Mouse (Mus musculus) hindbrain, embryonic 13.5 days (tissue): ENCODE data around the gene Mthfd1l. TPM values are rescaled to one million over a fixed set of nuclear protein-coding genes. Genes with fewer than 3 reads are reported as not detected.

Experiments used
- ATAC-seq: fragments of 200-750 bp; cut with Nextera tagmentation; 2 replicates; pipeline ENCODE4 v1.8.0; 2017; ENCODE audit warnings: moderate TSS enrichment; ENCODE audit not compliant: low FRiP score
- H3K27ac ChIP-seq: fragments of 300-500 bp; sonication (generic); 2 replicates; pipeline ENCODE4 v1.5.1; 2015; ENCODE audit warnings: inconsistent platforms, mild to moderate bottlenecking, moderate library complexity
- H3K27me3 ChIP-seq: fragments of 300-500 bp; sonication (generic); 2 replicates; pipeline ENCODE4 v1.6.1; 2015; ENCODE audit warnings: mild to moderate bottlenecking, inconsistent platforms
- H3K36me3 ChIP-seq: fragments of 300-500 bp; sonication (generic); 2 replicates; pipeline ENCODE4 v1.6.1; 2015; ENCODE audit warnings: mild to moderate bottlenecking, inconsistent platforms
- H3K4me1 ChIP-seq: fragments of 300-500 bp; sonication (generic); replicated peaks from 2 replicates; pipeline ENCODE4 v1.6.1; 2015; ENCODE audit warnings: inconsistent platforms
- H3K4me2 ChIP-seq: fragments of 300-500 bp; sonication (generic); 2 replicates; pipeline ENCODE4 v1.6.1; 2015; ENCODE audit warnings: inconsistent platforms, mild to moderate bottlenecking, moderate library complexity
- H3K4me3 ChIP-seq: fragments of 300-500 bp; sonication (generic); 2 replicates; pipeline ENCODE4 v1.5.1; 2015; ENCODE audit warnings: mild to moderate bottlenecking, inconsistent platforms
- H3K9ac ChIP-seq: fragments of 300-500 bp; sonication (generic); 2 replicates; pipeline ENCODE4 v1.6.1; 2015; ENCODE audit warnings: mild to moderate bottlenecking, inconsistent platforms
- H3K9me3 ChIP-seq: fragments of 300-500 bp; sonication (generic); 2 replicates; pipeline ENCODE4 v1.6.1; 2016; ENCODE audit warnings: inconsistent platforms
- WGBS: fragments of 180-500 bp; shearing (Covaris S2); methylation state at CpG from one replicate; pipeline ENCODE4 v1.1.7; 2015; 5-methylcytosine and 5-hydroxymethylcytosine counted together
- polyA plus RNA-seq: library from polyadenylated mRNA; unstranded; fragments of >200 nt; fragmentation: Nextera tagmentation; extraction: Ambion mirVana; gene quantifications from 2 replicates; pipeline ENCODE4 v1.2.1, GENCODE M21; 2015

Mthfd1l gene
- polyA plus RNA-seq, 1 experiment from 2014 or later, result 5.3 TPM

DNA sequence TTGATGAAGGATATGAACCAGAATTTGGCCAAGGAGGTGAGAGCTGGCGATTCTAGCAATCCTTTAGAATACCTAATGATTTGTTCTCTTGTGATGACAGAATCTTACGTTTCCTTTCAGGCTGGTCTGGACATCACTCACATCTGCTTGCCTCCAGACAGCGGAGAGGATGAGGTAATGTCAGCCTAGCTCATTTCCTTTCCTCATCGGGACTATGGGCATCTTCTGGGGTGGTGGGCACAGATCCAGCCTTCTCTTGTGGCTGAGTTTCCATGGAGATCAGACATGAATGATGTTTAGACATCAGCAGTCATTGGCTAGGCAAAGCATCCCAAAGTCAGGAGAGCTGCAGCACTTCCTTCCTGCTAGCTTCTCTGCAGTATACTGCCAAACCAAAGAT is 7.3 kb downstream of the Mthfd1l start:
- Histone ChIP-seq H3K36me3 (peaks cover 13% of the 10 kb centered on the region), H3K4me1 (no peaks in the 10 kb centered on the region), H3K9ac (no peak overlapping the region), H3K27ac (no peak overlapping the region), H3K27me3 (no peaks in the 10 kb centered on the region), H3K4me3 (no peak overlapping the region), H3K4me2 (no peak overlapping the region), H3K9me3 (no peaks in the 10 kb centered on the region)
- ATAC-seq, result no peak
- WGBS, result 84% methylated on average over 4 of the region's 4 CpGs

DNA sequence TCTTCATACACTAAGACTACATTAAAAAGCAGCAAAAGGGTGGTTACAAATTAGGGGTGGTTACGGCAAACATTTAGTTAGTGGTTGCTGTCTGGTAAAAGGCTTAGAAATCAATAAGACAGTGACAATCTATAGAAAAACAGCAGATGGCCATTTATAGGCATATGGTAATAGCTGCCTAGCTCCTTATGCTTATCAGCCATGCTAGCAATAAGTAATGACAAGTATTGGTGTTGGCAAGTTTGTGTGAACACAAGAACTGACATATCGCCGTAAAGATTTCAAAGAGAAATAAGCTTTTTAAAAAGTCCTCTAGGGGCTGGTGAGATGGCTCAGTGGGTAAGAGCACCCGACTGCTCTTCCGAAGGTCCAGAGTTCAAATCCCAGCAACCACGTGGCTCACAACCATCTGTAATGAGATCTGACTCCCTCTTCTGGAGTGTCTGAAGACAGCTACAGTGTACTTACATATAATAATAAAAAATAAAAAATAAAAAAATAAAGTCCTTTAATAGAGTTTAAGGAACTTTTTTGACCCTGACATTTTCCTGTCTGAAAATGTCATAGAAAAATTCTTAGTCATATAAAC is 17.5 kb downstream of the Mthfd1l start:
- Histone ChIP-seq H3K27me3 (no peaks in the 10 kb centered on the region), H3K4me1 (no peaks in the 10 kb centered on the region), H3K4me2 (no peak overlapping the region), H3K27ac (no peak overlapping the region), H3K9me3 (no peaks in the 10 kb centered on the region), H3K9ac (no peak overlapping the region), H3K4me3 (no peak overlapping the region), H3K36me3 (peaks cover 5% of the 10 kb centered on the region; the same call in 1 of the 2 replicates)
- ATAC-seq, result no peak
- WGBS, result 96% methylated on average over 6 of the region's 6 CpGs

DNA sequence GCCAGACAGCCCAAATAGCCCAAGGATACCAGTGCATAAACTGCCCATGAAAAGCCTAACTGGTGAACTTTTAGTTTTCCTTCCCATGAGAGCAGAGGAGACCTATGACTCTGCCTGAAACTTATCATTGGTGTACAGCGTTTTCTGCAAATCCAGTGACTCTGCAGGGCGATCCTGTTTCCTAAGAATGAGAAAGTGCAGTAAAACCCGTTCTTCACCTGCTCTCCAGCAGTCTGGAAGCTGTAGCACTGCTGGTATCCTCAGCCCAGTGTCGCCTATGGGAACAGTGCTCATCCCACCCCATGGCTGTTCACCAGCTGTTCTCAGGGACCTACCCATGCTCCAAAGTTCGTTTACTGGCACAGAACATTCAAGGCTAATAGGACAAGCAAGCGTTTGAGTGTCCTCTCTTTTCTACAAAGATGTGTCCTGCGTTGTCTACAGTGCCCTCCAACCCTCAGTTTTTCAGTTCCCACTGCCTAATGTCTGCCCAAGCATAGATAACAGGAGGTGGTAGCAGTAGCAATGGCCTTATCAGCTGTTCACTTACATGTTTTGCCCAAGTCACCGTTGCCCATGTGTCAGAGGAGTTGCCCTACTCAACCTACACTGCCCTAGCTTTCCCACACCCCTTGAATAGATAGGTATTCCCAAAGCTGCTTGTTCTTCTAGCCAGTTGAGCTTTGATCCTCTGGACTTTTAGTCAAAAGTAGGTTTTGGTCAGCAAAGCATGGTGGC is 20.6 kb downstream of the Mthfd1l start:
- H3K9ac ChIP-seq, result no peak overlapping the region
- ATAC-seq, result no peak
- no peaks in the 10 kb centered on the region for H3K4me1 ChIP-seq
- H3K27me3 ChIP-seq, result no peaks in the 10 kb centered on the region
- H3K4me3 ChIP-seq, result no peak overlapping the region
- WGBS, result 89% methylated on average over 8 of the region's 8 CpGs
- H3K9me3 ChIP-seq, result no peaks in the 10 kb centered on the region
- peaks cover 5% of the 10 kb centered on the region; the same call in 1 of the 2 replicates for H3K36me3 ChIP-seq
- no peak overlapping the region for H3K4me2 ChIP-seq
- H3K27ac ChIP-seq, result no peak overlapping the region

DNA sequence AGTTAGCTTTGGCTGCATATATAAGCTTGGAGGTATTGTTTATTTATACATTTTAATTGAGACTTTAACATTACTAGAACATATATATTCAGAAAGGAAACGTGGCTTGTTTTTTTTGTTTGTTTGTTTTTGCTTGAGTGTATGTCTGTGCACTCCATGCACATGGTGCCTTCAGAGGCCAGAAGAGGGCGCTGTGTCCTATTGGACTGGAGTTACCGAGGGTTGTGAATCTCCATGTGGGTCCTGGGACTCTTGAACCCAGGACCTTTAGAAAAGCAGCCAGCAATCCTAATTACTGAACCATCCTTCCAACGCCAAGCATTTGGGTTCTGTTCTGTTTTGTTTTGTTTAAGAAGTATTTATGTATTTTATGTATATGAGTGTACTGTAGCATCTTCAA is 22.4 kb downstream of the Mthfd1l start:
- no peak overlapping the region for H3K4me2 ChIP-seq
- H3K27ac ChIP-seq, result no peak overlapping the region
- no peaks in the 10 kb centered on the region for H3K36me3 ChIP-seq
- no peaks in the 10 kb centered on the region for H3K27me3 ChIP-seq
- H3K9me3 ChIP-seq, result no peaks in the 10 kb centered on the region
- H3K4me3 ChIP-seq, result no peak overlapping the region
- ATAC-seq, result no peak
- no peaks in the 10 kb centered on the region for H3K4me1 ChIP-seq
- no peak overlapping the region for H3K9ac ChIP-seq
- 83% methylated on average over 4 of the region's 4 CpGs for WGBS

DNA sequence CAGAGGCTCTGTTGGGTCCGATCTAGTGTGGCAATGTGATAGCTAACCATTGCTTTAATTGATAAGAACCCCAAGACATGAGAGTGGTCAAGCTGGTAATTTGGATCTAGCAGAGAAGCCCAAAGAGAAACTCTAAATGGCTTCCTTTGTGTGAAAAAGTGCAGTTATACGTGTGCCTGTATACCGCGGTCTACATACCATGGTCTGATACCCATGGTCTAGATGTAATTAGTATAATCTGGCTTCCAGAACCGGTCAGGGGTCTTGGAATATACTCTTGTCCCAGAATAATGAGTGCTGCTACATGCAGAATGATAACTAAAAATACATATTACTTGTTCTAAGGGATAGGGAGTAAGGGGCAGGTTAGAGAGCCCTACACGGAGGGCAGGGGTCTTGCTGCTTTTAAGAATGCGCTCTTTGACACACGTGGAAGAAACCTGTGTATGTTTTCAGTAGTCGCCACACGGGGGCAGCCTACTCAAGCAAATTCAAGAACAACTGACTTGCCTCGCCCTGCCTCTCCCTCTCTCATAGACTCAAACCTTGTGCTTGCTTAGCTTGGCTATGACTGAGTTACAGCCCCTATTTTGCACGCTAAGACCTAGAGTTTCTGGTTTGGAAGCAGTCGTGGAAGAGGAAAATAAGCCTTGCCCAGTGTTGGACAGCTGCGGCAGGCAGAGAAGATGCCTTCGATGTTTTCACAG is 23.4 kb downstream of the Mthfd1l start:
- 56% methylated on average over 15 of the region's 15 CpGs for WGBS
- no peaks in the 10 kb centered on the region for H3K4me1 ChIP-seq
- no peaks in the 10 kb centered on the region for H3K27me3 ChIP-seq
- no peak overlapping the region for H3K27ac ChIP-seq
- H3K36me3 ChIP-seq, result no peaks in the 10 kb centered on the region
- ATAC-seq, result peak; percentile 85
- H3K4me3 ChIP-seq, result no peak overlapping the region
- no peak overlapping the region for H3K4me2 ChIP-seq
- no peak overlapping the region for H3K9ac ChIP-seq
- H3K9me3 ChIP-seq, result no peaks in the 10 kb centered on the region

DNA sequence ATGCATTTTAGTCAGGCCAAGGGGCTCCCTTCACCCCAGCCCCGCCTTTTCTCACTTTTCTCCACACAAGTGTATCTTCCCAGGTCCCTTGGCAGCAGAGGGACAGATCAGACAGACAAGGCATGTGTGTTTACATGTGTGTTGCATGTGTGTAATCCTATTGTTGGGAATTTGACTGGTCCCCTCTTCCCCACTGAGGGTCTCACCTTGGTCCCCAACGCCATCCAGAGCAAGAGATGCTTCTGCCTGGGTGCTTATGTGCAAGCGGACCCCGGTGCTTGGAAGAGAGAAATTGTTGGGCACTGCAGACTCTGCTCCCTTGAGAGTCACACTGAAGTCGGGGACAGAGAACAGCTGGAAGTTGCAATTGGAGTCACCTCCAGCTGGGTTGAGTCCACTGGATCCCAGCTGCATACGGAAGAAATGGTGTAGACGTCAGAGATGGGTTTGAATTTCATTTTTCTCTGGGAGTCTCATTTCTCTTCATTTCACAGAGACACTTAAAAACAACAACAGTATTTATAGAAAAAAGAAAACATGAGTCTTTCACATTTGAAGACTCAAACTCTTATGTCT is 25.0 kb downstream of the Mthfd1l start:
- no peaks in the 10 kb centered on the region for H3K36me3 ChIP-seq
- H3K4me1 ChIP-seq, result no peaks in the 10 kb centered on the region

DNA sequence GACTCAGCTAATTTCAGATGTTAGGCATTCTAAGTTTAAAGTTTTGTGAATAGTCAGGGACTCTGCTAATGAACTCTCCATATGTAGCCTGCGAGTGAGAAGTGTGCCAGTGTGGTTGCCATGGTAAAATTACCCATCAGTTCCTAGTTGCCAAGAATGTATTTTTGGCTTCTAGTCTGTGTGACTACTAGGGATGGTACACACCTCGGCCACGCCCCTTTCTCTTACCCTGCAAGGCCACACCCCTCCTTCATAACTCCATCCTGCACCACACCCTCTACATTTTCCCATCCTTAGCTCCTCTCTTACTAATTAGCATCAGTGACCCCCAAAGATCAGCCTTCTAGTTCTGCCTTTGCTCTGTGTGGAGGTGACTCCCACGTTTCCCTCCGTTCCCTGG is 29.8 kb downstream of the Mthfd1l start:
- Histone ChIP-seq H3K4me2 (no peak overlapping the region), H3K27me3 (no peaks in the 10 kb centered on the region), H3K4me1 (0 out of 2 replicates have a peak, but pooled peaks cover 9% of the 10 kb centered on the region), H3K27ac (no peak overlapping the region), H3K9me3 (no peaks in the 10 kb centered on the region), H3K36me3 (no peaks in the 10 kb centered on the region), H3K9ac (no peak overlapping the region), H3K4me3 (no peak overlapping the region)
- 80% methylated on average over 5 of the region's 5 CpGs for WGBS
- ATAC-seq, result no peak

More for the DNA sequence above, 25.0 kb downstream of the Mthfd1l start:
- Histone ChIP-seq H3K9me3 (no peaks in the 10 kb centered on the region), H3K9ac (no peak overlapping the region), H3K27ac (no peak overlapping the region), H3K4me3 (no peak overlapping the region), H3K27me3 (no peaks in the 10 kb centered on the region), H3K4me2 (no peak overlapping the region)
- no peak for ATAC-seq
- WGBS, result 87% methylated on average over 7 of the region's 7 CpGs

DNA sequence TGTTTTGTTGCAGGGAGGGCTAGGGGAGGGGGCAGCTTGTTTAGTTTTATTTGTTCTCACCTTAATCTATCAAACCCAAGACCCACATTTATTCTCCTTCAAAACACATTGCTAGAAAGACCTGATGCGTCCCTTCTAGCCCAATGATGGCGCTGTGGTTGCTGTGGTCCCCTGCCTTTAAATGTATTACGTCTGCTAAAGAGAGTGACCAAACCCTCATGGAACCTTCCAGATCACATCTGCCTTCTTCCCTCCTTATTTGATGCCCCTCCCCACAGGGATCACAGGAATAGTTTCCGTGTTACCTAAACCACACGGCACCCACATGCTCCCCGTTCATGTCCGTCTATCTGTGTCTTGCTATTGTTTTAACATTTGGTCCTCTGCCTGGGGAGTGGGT is 32.3 kb downstream of the Mthfd1l start:
- no peak overlapping the region for H3K4me3 ChIP-seq
- H3K9me3 ChIP-seq, result no peaks in the 10 kb centered on the region
- no peaks in the 10 kb centered on the region for H3K27me3 ChIP-seq
- no peaks in the 10 kb centered on the region for H3K36me3 ChIP-seq
- WGBS, result 82% methylated on average over 7 of the region's 7 CpGs
- no peak overlapping the region for H3K4me2 ChIP-seq
- 0 out of 2 replicates have a peak, but pooled peaks cover 9% of the 10 kb centered on the region for H3K4me1 ChIP-seq
- ATAC-seq, result no peak
- 0 out of 2 replicates have a peak overlapping the region, but pooled peaks have one; percentile 5 for H3K27ac ChIP-seq
- no peak overlapping the region for H3K9ac ChIP-seq

DNA sequence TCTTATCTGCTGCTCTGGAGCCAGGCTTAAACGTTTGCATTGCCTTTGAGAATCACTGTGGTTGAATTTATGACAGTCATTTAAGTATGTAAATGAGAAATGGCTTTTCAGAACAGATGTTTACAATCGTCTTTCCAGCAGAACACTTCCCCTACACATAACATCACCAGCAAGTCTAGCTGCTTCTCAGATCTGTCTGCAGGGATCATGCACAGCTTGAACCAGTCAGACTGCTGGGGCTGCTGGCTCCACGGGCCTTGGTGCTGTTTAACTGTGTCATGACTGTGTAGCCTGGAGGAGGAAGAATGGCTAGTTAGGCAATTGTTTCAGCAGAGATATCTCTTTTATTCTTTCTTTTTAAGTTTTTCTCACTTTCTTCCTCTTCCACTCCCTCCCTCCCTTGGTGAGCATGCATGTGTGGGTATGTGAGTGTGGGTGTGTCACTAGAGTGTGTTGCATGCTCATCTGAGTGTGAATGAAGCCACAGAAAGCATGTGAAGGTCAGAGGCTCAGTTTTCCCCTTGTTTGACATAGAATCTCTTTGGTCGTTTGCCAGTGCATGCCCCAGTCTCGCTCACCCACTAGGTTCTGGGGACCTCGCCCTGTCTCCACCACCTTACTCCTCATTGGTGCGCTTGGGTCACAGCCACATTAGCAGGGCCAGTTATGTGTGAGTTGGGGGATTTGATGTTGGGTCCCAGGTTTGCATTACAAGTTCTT is 33.5 kb downstream of the Mthfd1l start:
- Histone ChIP-seq H3K4me3 (no peak overlapping the region), H3K9me3 (no peaks in the 10 kb centered on the region), H3K9ac (no peak overlapping the region), H3K4me2 (no peak overlapping the region), H3K27me3 (no peaks in the 10 kb centered on the region), H3K27ac (peak overlapping the region; percentile 44), H3K4me1 (0 out of 2 replicates have a peak, but pooled peaks cover 9% of the 10 kb centered on the region), H3K36me3 (no peaks in the 10 kb centered on the region)
- 65% methylated on average over 7 of the region's 7 CpGs for WGBS
- ATAC-seq, result no peak

DNA sequence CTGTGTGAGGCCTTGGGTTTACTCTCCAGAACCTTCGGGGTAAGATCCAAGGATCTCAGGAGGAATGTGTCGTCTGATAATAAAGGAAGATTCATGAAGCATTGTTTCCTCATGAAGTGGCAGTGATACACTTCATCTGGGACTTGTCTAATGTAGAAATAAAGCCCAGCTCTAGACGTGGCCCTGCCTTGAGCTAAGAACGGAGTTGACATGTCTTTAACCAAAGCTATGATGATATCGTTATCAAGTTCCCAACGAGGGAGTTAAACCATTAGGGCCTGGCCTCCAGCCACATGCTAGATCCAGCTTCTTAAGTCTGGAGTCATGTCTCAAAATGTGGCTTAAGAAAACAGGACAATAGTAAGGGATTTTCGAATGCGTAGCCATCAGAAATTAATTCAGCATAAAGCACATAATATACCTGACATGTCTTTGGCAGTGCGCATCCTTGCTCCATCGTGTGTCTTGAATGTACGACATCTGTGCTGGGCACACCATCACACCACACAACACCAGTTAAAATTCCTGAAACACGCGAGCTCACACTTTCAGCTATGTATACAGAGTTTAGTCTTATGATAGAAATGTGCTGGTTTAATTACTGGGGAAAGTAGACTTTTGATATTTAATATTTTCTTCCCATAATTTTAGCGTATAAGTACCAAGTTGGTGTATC is 49.8 kb downstream of the Mthfd1l start:
- no peaks in the 10 kb centered on the region for H3K27me3 ChIP-seq
- no peak overlapping the region for H3K4me3 ChIP-seq
- no peak overlapping the region for H3K4me2 ChIP-seq
- no peaks in the 10 kb centered on the region for H3K9me3 ChIP-seq
- H3K9ac ChIP-seq, result no peak overlapping the region
- no peaks in the 10 kb centered on the region for H3K36me3 ChIP-seq
- no peaks in the 10 kb centered on the region for H3K4me1 ChIP-seq
- ATAC-seq, result no peak
- WGBS, result 88% methylated on average over 14 of the region's 14 CpGs
- no peak overlapping the region for H3K27ac ChIP-seq

DNA sequence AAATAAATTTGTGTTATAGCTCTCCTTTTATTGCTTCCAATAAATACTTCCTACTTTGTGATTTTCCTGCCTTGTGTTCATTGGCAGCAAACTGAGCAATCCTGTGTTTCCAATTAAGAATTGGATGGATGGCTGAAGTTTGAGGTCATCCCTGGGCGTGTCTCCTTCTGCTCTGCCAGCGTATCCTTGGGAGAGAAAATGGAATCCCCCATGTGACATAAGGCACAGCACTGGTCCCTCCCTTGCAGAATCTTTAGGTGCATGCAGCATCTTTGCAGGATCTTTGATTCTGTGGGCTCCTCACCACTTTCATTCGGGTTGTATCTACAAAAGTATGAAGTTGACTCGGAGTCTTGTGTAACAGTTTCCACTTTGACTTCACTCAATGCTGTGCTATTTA is 53.7 kb downstream of the Mthfd1l start:
- no peak for ATAC-seq
- 90% methylated on average over 4 of the region's 4 CpGs for WGBS
- H3K4me1 ChIP-seq, result no peaks in the 10 kb centered on the region

More for the DNA sequence above, 53.7 kb downstream of the Mthfd1l start:
- no peak overlapping the region for H3K4me2 ChIP-seq
- no peaks in the 10 kb centered on the region for H3K27me3 ChIP-seq
- H3K4me3 ChIP-seq, result no peak overlapping the region
- no peak overlapping the region for H3K27ac ChIP-seq
- H3K9ac ChIP-seq, result no peak overlapping the region
- no peaks in the 10 kb centered on the region for H3K9me3 ChIP-seq
- no peaks in the 10 kb centered on the region; the same call in 1 of the 2 replicates for H3K36me3 ChIP-seq
